Mouse (Mus musculus): ENCODE measurements around the gene Commd4. TPM values are rescaled to one million over a fixed set of nuclear protein-coding genes. Genes with fewer than 3 reads are reported as not detected.

The Commd4 gene
- polyA plus RNA-seq, 1 experiment, result 134 TPM

DNA sequence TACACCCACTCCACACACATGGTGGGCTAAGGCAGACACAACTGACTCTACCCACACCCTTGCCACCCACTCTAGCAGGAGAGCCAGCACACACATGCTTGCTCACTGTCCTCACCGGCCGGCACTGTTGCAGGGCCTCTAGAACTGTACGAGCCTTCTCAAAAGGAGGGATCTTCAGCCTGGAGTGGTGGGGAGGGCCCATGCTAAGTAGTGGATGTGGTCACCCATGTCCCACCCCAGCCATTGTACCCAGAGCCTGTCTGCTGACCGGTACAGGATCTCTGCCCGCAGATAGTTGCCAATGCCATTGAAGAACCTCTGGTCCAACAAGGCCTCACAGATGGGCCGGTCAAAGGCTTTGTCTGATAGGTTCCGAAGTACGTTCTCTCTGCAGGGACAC, 13.3 kb downstream of the Commd4 start:
- 94% methylated on average over 8 of the region's 8 CpGs for WGBS
- DNase-seq (ENCODE audit: low read depth, low spot score), result no peak

DNA sequence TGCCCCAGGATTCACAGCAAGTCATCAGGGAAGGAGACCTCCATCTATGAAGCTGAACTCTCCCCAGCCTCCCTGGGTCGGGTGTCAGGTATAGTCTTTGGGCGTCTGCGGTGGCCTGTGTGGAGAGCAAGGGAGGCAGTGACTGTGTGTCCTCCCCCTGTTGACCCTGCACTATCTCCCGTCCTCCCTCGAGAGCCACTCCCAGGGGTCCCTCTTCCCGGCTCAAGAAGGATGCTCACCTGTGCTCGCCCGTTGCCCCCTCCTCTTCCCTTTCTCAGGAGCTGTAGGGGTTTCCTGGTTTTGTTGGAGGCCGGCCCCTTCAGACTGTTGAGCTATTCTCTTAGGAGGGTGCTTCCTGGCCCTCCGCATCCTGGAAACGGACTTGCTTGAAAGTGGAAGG, 14.9 kb downstream of the Commd4 start:
- no peak for DNase-seq (ENCODE audit: low read depth, low spot score)
- WGBS, result 85% methylated on average over 11 of the region's 11 CpGs

DNA sequence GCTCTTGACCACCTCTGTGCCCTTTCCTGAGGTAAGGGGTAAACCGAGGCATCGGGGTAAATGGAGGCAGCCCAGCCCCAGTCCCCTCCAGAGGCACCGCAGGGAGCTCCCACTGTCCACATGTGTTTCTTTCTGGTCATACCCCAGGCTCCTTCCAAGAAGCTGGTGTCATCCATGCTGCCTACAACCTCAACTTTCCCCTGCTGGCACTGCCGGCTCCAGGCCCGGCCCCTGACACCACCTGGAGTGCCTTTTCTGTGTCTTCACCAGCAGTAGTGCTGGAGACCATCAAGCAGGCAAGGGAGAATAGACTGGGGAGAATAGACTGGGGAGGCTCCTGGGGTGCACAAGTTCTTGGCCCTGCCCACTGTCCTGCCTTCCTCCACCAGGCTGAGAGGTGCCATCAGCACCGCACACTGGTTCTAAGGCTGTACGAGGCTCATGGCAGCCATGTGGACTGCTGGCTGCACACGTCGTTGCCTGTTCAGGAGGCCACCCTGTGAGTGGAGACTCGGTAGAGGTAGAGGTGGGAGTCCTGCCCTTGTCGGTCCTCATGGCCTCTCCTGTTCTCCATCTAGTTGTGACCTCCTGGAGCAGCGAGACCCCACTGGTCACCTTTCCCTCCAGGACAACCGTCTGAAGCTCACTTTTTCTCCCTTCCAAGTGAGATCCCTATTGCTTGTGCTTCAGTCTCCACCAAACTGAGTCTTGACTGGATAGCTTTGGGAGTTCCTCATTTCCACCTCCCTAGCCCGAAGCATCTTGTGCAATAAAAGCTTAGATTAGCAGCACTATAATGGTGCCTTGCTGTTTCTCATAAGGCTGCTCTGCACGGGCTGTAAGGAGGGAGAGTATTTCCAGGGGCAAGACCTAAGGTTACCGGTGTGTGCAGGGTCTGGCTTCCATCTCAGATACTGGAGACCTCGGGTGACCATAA, 16.4 kb downstream of the Commd4 start:
- WGBS, result 85% methylated on average over 17 of the region's 17 CpGs

DNA sequence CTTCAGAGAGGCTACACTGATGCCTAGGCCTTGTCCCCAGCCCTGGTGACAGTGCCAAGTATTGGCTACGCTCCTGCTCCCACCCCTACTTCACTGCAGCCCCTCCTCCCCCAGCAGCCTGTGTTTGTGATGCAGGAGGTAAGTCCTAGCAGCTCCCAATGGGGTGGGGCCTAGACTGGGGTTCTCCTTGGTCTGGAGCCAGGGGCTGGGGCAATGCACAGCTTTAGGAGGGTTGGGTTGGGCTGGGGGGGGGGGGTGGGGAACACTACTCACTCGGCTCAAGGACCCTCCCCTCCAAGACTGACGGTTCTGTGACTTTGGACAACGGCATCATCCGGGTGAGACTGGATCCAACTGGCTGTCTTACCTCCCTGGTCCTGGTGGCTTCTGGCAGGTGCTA, 18.6 kb downstream of the Commd4 start:
- DNase-seq (ENCODE audit: low read depth, low spot score), result no peak
- WGBS, result 82% methylated on average over 5 of the region's 5 CpGs

More for the DNA sequence above, 16.4 kb downstream of the Commd4 start:
- no peak for DNase-seq (ENCODE audit: low read depth, low spot score)

DNA sequence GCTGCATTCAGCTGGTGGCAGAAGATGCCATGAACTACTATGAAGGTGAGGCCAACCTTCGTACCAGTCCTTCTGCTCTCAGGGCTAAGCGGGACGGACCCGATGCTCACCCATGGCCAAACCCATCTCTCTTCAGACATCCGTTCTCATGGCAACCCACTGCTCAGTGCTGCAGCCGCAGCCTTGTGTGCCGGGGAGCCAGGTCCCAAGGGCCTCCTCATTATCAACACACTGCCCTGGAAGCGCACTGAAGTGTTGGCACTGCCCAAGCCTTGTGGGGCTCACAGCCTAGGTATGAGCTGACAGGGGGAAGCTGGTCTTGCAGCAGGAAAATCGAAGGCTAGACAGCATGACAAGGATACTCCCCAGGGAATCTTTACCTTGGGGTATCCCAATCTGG, 19.0 kb downstream of the Commd4 start:
- 95% methylated on average over 9 of the region's 9 CpGs for WGBS

DNA sequence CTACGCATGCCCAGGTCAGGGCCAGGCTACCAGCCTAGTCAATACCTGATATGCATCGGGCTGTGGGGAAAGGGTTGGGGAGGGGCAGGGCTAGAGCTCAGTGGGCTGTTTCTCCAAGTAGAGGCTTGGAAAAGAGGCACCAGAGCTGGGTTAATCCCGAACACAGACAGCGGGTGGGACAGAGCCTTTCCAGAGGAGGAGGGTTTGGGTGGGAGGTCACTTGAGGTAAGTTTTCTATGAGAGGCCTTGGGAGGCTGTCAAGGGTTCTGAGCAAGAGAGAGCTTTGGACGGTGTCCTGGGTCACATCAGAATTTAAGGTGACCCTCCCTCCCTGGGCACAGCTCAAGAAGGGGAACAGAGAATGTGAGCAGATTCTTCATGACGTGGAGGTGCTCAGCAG, 19.6 kb downstream of the Commd4 start:
- no peak for DNase-seq (ENCODE audit: low read depth, low spot score)
- WGBS, result 90% methylated on average over 6 of the region's 6 CpGs

More for the DNA sequence above, 19.0 kb downstream of the Commd4 start:
- no peak for DNase-seq (ENCODE audit: low read depth, low spot score)

DNA sequence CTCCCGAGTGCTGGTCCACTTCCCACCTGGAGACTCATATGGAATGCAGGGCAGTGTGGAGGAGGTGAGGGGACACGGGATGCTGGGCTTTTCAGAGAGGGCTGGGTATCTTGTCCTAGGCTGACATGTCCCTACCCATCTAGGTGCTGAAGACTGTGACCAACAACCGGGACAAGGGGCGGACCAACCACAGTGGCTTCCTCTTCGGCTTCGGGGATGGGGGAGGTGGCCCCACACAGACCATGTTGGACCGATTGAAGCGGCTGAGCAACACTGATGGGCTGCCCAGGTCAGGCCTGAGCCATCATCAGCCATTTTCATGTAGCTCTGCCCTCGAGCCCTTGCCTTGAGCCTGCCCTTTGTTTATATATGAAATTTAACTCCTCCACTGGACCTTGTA, 20.4 kb downstream of the Commd4 start:
- 90% methylated on average over 9 of the region's 9 CpGs for WGBS

DNA sequence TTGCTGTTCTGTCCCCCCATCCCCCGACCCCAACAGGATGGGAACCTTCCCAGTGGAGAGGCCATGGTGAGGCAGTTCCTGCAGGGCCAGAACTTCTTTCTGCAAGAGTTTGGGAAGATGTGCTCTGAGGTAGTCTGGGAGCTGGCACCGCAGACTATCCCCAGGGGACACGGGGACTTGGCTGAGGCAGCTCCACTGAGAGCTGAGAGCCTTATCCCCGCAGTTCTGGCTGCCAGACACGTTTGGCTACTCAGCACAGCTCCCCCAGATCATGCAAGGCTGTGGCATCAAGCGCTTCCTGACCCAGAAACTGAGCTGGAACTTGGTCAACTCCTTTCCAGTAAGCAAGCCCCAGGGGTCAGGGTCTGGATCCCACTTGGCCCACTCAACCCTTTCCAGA, 20.9 kb downstream of the Commd4 start:
- WGBS, result 85% methylated on average over 6 of the region's 6 CpGs
- DNase-seq (ENCODE audit: low read depth, low spot score), result no peak

More for the DNA sequence above, 20.4 kb downstream of the Commd4 start:
- DNase-seq (ENCODE audit: low read depth, low spot score), result no peak

DNA sequence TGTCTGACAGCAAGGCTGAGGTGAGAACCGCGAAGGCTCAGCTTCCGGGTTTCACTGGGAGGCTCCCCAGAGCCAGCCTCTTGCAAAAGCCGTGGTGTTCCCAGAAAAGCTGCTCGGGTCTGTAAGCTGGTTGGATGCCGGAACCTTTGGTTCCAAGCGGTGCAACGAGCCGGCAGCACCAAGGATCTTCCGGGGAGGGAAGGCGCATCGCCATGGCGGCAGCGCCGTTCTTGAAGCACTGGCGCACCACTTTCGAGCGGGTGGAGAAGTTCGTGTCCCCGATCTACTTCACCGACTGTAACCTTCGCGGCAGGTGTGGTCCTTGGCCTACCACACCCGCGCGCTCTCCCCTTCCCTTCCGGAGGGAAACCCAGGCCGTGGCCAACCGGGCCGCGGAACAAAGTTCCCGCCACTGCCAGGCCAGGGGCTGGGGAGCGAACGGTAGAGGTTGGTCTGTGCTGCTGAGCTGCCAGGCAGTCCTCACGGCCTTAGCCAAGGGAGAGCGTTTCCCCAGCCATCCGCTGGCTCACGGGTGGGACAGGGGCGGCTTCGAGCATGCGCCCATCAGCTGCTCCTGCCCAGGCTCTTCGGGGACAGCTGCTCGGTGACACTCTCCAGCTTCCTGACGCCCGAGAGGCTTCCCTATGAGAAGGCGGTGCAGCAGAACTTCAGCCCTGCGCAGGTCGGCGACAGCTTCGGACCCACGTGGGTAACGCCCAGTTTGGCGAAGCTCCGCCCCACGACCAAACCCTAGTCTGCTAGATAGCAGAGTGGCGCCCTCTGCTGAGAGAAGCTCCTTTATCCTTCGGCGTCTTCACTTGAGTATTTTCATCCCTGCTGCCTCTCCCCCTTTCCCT, 27.3 kb downstream of the Commd4 start, which contains the start of gene Man2c1:
Man2c1 (plus strand) TSS at position 114 of the 857 bp plus-strand sequence.
- under 1% methylated on average over 58 of the region's 58 CpGs for WGBS
- DNase-seq (ENCODE audit: low read depth, low spot score), result peak; percentile 83

DNA sequence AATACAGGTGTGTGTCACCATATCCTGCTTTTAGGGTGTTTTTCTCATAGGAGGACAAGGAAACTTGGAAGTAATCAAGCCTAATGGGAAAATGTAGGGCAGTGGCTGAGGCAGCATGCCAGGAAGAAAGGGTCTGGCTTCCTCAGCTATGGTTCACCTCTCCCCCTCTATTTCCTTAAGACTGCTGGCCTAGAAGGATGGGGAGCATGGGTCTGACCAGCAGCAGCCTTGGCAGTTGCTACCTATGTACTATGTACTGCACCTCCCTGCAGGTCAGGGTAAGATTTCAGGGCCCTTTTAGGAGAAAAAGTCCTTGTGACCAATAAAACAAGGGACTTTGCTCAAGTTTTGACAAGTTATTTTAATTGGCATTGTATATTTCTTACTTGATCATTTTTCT, 28.5 kb downstream of the Commd4 start:
- no peak for DNase-seq (ENCODE audit: low read depth, low spot score)

DNA sequence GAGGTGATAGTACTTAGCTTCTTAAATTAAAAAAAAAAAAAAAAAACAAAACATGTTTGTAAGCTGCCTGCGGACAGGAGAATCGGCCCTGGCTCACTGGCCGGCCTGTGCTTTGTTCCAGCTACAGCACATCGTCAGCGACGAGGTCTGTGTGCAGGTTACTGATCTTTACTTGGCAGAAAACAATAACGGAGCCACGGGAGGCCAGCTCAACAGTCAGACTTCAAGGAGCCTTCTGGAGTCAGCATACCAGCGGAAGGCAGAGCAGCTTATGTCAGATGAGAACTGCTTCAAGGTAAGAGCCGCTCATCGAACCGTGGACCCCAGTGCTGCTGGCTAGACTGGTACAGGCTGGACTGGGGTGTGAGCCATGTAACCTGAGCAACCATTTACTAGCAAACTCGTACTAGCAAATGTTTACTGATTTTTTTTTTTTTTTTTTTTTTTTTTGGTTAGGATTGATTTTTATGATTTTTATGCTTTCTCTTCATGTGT, 40.8 kb downstream of the Commd4 start:
- 91% methylated on average over 13 of the region's 13 CpGs for WGBS
- DNase-seq (ENCODE audit: low read depth, low spot score), result no peak

Other genes starting within 250 kb of the Commd4 start
- 4.7 TPM in 2 replicates for gene Snx33, start 230.0 kb downstream of the Commd4 start, polyA plus RNA-seq (2012; rRNA removed)
- 117 and 124 TPM in 2 replicates for gene Imp3, start 220.9 kb downstream of the Commd4 start, polyA plus RNA-seq (2012; rRNA removed)
- 3.2 and 3.9 TPM in 2 replicates for gene Snupn, start 207.5 kb downstream of the Commd4 start, polyA plus RNA-seq (2012; rRNA removed)
- 12.0 and 14.2 TPM in 2 replicates for gene Ptpn9, start 163.4 kb downstream of the Commd4 start, polyA plus RNA-seq (2012; rRNA removed)
- gene Sin3a, start 86.3 kb downstream of the Commd4 start, polyA plus RNA-seq (2012; rRNA removed), result 25.4 and 48.5 TPM in 2 replicates
- gene Man2c1, start 27.6 kb downstream of the Commd4 start, polyA plus RNA-seq (2012; rRNA removed), result 90.5 and 106 TPM in 2 replicates
- gene Neil1, start 10.0 kb downstream of the Commd4 start, polyA plus RNA-seq (2012; rRNA removed), result 12.0 and 12.8 TPM in 2 replicates
- gene Trcg1, start 78.2 kb upstream of the Commd4 start, polyA plus RNA-seq (2012; rRNA removed), result not detected in 2 replicates
- gene 1700017B05Rik, start 104.3 kb upstream of the Commd4 start, polyA plus RNA-seq (2012; rRNA removed), result 15.9 and 18.8 TPM in 2 replicates

Data from large intestine, adult 2 months (tissue).